Mouse (Mus musculus) CH12.LX (cell line): Measurements from ENCODE around the gene Mkrn1. TPM values are rescaled to one million over a fixed set of nuclear protein-coding genes. Genes with fewer than 3 reads are reported as not detected.

Experiments
- polyA plus RNA-seq: library from polyadenylated mRNA; unstranded; fragments of >175 nt; gene quantifications from 2 replicates; pipeline ENCODE4 v1.2.1, GENCODE M21; 2012; ENCODE audit warnings: low read depth; ENCODE audit not compliant: insufficient read length
- total RNA-seq, 2 experiments: library from RNA; depleted of rRNA; stranded (reverse); fragments of 300-350 nt in 1 of 2; fragments of >200 nt in 1 of 2; gene quantifications; 2 replicates each; pipeline ENCODE4 v1.2.3; 2012 to 2014

Mkrn1 gene
- total and polyA plus RNA-seq, 3 experiments: 39.3 to 50.3 (median 43.7) TPM

Other genes with a start within 250 kb of the Mkrn1 start
- gene Kdm7a, start 213.7 kb downstream of the Mkrn1 start, total RNA-seq (2012; rRNA removed): 1.0 and 1.7 TPM in 2 replicates
- 2.1 TPM in 2 replicates for gene Kdm7a, start 213.7 kb downstream of the Mkrn1 start, total RNA-seq (2014; rRNA removed)
- 1.6 TPM in 2 replicates for gene Kdm7a, start 213.7 kb downstream of the Mkrn1 start, polyA plus RNA-seq
- 6.5 and 8.0 TPM in 2 replicates for gene Slc37a3, start 42.8 kb downstream of the Mkrn1 start, total RNA-seq (2012; rRNA removed)
- 2.6 and 4.5 TPM in 2 replicates for gene Slc37a3, start 42.8 kb downstream of the Mkrn1 start, total RNA-seq (2014; rRNA removed)
- gene Slc37a3, start 42.8 kb downstream of the Mkrn1 start, polyA plus RNA-seq: 5.6 and 8.7 TPM in 2 replicates
- 2.4 and 3.3 TPM in 2 replicates for gene Rab19, start 39.3 kb downstream of the Mkrn1 start, total RNA-seq (2012; rRNA removed)
- 0.19 TPM in 1 of 2 replicates, not detected in the other for gene Rab19, start 39.3 kb downstream of the Mkrn1 start, total RNA-seq (2014; rRNA removed)
- gene Rab19, start 39.3 kb downstream of the Mkrn1 start, polyA plus RNA-seq: 0.56 and 0.63 TPM in 2 replicates
- gene Dennd2a, start 137.4 kb upstream of the Mkrn1 start, total RNA-seq (2012; rRNA removed): 8.9 and 9.1 TPM in 2 replicates
- gene Dennd2a, start 137.4 kb upstream of the Mkrn1 start, total RNA-seq (2014; rRNA removed): 2.9 and 3.7 TPM in 2 replicates
- 10.4 and 10.6 TPM in 2 replicates for gene Dennd2a, start 137.4 kb upstream of the Mkrn1 start, polyA plus RNA-seq
- gene Adck2, start 153.4 kb upstream of the Mkrn1 start, total RNA-seq (2012; rRNA removed): 10.1 and 16.5 TPM in 2 replicates
- 4.8 and 5.6 TPM in 2 replicates for gene Adck2, start 153.4 kb upstream of the Mkrn1 start, total RNA-seq (2014; rRNA removed)
- 15.9 and 17.7 TPM in 2 replicates for gene Adck2, start 153.4 kb upstream of the Mkrn1 start, polyA plus RNA-seq
- 1.6 and 2.6 TPM in 2 replicates for gene Gm42420, start 165.3 kb upstream of the Mkrn1 start, total RNA-seq (2012; rRNA removed)
- gene Gm42420, start 165.3 kb upstream of the Mkrn1 start, total RNA-seq (2014; rRNA removed): 0.66 and 1.6 TPM in 2 replicates
- 2.1 and 2.2 TPM in 2 replicates for gene Gm42420, start 165.3 kb upstream of the Mkrn1 start, polyA plus RNA-seq
- gene Ndufb2, start 172.1 kb upstream of the Mkrn1 start, total RNA-seq (2012; rRNA removed): 162 and 165 TPM in 2 replicates
- gene Ndufb2, start 172.1 kb upstream of the Mkrn1 start, total RNA-seq (2014; rRNA removed): 154 and 225 TPM in 2 replicates
- 90.9 and 96.4 TPM in 2 replicates for gene Ndufb2, start 172.1 kb upstream of the Mkrn1 start, polyA plus RNA-seq